Mouse (Mus musculus) kidney, postnatal 36 days (tissue): ENCODE measurements at regions not wholly inside any gene's neighbourhood (a gene's known extent, or its start where the extent isn't known, plus 50 kb on each side); places are given as distances from the start of the nearest gene placed in this dataset.

Experiments
- DNase-seq, 2 experiments: peaks; one replicate each; pipeline ENCODE4 v3.0.0; 2021 to 2022; ENCODE audit warnings: mixed read lengths in 2 of 2

GRCm38 (mm10) chr13:80611937-80612336, 271.2 kb upstream of the Arrdc3 start:
- DNase-seq = no peak

GRCm38 (mm10) chr13:80613167-80613883, 269.9 kb upstream of the Arrdc3 start:
- DNase-seq = no peak

- no peak for DNase-seq
Measured at GRCm38 (mm10) chr13:80613884-80614247, 269.3 kb upstream of the Arrdc3 start.

GRCm38 (mm10) chr13:80614971-80615370, 268.2 kb upstream of the Arrdc3 start:
- no peak for DNase-seq

- no peak for DNase-seq
Measured at GRCm38 (mm10) chr13:80623005-80623404, 260.2 kb upstream of the Arrdc3 start.

- DNase-seq = no peak
Measured at GRCm38 (mm10) chr13:80641334-80641733, 241.8 kb upstream of the Arrdc3 start.

- no peak for DNase-seq
Measured at GRCm38 (mm10) chr13:80647578-80647977, 235.6 kb upstream of the Arrdc3 start.

DNA sequence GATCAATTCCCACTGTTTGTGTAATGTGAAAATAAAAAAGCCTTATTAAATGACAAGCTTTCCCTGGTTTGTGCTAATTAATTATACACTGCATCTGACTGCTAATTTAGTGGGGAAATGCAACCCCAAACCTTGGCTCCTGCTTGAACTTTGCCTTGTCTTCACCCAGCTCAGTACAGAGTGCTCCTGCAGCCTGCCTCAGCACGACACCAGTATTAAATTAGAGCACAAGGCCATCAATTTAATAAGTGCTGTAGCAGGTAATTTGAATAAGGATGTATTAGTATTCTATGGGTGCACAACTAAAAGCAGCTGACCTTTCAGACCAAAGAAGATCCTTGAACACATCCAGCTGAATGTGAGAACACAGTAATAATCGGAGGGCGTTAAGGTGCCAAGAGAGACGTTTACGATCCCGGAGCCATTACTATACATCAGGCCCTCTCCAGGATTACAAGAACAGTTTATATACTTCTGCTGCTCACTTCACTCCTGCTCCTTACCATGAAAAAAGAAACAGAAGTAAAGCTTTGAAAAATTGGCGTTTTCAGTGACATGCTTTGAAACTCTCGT, 230.1 kb upstream of the Arrdc3 start:
- DNase-seq = no peak

DNA sequence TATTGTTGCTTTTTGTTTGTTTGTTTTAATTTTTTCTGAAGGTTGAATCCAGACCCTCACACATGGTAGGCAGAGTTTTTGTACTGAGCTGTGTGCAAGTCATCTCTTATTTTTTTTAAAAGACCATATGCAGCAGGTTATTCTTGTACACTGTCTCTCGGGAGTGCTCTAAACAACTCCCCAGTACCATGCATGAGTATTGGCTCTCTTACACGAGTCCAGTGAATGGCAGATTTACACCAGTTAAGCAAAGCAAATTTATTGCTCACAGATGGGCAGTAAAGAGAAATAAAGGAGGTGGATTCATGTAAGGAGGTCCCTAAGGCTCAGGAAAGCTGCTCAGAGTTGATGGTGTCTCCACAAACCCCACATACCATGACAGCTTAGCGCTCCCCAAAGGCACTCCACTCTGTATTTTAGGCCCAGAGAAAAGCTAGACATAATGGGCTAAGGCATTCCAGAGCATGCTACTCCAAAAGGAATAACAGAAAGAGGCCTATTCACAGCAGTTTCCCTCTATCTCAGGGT, 216.9 kb upstream of the Arrdc3 start:
- DNase-seq = no peak

DNA sequence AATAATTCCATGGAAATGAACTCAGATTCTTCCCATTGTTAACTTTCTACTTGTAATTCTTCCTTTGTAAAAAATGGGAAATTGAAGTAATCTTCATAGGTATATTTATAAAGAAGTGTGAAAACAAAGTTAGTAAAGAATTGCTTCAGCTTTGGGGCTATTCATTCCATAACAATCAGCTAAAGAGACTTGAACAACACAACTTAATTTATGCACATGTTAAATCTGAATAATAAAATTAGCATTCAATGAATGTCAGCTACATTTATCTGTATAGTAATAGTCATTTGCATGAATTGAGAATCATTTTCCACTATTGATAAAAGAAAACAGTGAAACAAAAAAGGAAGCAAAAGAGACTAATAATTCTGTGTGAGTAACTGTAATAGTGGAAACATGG, 193.3 kb upstream of the Arrdc3 start:
- DNase-seq = no peak

- no peak for DNase-seq
Measured at GRCm38 (mm10) chr13:80690654-80691386, 192.4 kb upstream of the Arrdc3 start.

DNA sequence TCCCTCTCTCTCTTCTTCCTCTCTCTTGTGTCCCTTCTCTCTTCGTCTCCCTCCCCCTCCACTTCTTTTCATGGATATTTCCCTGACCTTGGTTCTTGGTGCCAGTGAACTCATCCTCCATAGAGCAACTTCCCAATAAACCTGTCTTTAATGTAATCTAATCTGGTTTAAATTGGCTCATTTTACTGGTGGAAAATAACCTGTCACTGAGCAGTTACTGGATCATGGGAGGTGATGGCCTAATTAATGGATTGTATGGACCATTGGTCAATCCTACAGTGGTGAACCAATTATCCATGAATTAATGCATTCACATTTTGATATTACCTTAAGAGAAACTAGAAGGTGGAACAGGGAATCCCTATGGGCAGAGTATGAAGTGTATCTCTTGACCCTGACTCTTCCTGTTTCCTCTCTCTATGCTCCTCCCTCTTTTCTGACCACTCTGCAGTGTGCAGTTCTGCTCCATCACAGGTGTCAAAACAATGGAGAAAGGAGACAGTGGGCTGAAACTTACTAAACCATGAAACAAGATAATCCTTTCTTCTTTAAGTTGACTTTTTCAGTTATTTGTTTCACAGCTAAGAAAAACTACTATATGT, 187.5 kb upstream of the Arrdc3 start:
- DNase-seq = no peak

- no peak for DNase-seq
Measured at GRCm38 (mm10) chr13:80709531-80710306, 173.5 kb upstream of the Arrdc3 start.

- no peak for DNase-seq
Measured at GRCm38 (mm10) chr13:80719313-80719712, 163.9 kb upstream of the Arrdc3 start.

DNA sequence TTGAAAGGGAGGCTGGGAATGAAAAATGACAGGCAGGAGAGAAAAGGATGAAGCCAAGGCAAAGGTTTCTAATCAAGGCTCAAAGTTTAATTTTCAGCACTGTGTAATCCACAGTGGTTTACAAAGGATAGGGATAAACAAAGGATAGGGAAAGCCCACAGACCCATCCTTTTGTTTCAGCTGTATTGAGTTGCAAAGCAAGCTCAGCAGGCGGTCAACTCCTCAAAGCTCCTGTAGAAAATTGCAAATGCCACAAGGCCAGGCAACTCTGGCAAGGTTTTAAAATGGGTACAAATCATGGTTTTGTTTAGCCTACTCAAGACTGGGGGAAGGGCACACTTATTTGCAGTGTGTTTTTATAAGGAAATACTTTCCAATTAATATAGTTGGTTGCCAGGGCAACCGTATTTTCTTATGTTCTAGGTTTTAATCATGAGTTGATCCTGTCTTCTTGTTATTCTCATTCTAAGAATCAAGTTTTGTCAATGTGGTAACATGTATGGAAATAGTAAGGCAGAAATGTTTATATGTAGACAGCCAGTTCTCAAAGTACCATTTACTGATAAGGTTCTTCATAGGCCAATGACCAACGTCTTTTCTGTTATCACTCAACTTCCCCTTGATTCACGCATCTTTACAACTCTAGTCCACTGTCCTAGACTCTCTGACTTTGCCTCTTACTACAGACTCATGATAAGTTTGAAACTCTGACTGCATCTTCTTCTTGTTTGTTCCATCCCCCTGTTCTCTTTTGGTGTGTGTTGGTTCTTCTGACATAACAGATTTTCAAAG, 159.8 kb upstream of the Arrdc3 start:
- DNase-seq = no peak

- no peak for DNase-seq
Measured at GRCm38 (mm10) chr13:80729202-80729601, 154.0 kb upstream of the Arrdc3 start.

- DNase-seq = no peak
Measured at GRCm38 (mm10) chr13:80745991-80746390, 137.2 kb upstream of the Arrdc3 start.

DNA sequence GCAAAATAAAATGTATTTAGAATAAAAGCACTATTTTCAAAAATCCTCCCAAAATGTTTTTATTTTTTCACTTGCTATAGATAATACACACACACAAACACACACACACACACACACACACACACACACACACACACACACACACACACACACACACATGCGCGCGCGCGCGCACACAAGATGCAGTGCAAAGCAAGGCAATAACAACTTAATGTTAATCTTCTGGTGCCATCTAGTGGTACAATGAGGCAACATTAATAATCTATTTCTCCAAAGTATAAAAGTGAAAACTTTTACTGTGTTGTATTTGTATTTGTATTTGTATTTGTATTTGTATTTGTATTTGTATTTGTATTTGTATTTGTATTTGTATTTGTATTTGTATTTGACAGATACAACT, 136.2 kb upstream of the Arrdc3 start:
- peak; percentile 19 to 24 for DNase-seq
